Mouse (Mus musculus): ENCODE measurements around the gene Pym1.

Gene Pym1

GRCm38 (mm10) chr10:128790398-128791124, 42.9 kb downstream of the Pym1 start, which contains the start of gene Mmp19:
TSS of gene Mmp19 (plus strand) at chr10:128790910.
- ChIA-PET POLR2A (interaction anchor here in 3 of 4 experiments (0.7 to 1.5 kb wide), 9 partner anchors 9 to 94 kb away, joined by 3 to 6 read pairs (median 3); partner anchors contain the start of gene Dgka (in 1 of the 3)), CTCF (interaction anchor here in 1 of 4 experiments (0.6 kb wide), 2 partner anchors 675 to 1972 kb away, joined by 3 to 5 read pairs; no protein-coding TSS in a partner anchor)

- ChIA-PET CTCF (interaction anchor here (0.6 to 1.2 kb wide), 4 partner anchors 18 to 343 kb away, joined by 3 to 5 read pairs (median 3); no protein-coding TSS in a partner anchor), POLR2A (interaction anchor here in 3 of 4 experiments (0.6 to 5.5 kb wide), 5 partner anchors 11 to 53 kb away, joined by 3 to 34 read pairs (median 3); partner anchors contain the start of genes Tmem198b (in 2 of the 3), Dnajc14 (in 1 of the 3) and Pym1 (in 1 of the 3))
These were observed 44.4 kb downstream of the Pym1 start for GRCm38 (mm10) chr10:128792041-128792440.

- POLR2A ChIA-PET: interaction anchor here in 3 of 4 experiments (1.2 to 5.5 kb wide), 5 partner anchors 9 to 82 kb away, joined by 3 to 41 read pairs (median 8); partner anchors contain the start of genes Dnajc14 (in 2 of the 3) and Tmem198b (in 2 of the 3)
- CTCF ChIA-PET: no interaction called here
These were observed 45.6 kb downstream of the Pym1 start for GRCm38 (mm10) chr10:128793258-128793657.

GRCm38 (mm10) chr10:128794391-128794790, 46.7 kb downstream of the Pym1 start:
- ChIA-PET CTCF (no interaction called here), POLR2A (interaction anchor here in 3 of 4 experiments (0.8 to 5.5 kb wide), 11 partner anchors 9 to 246 kb away, joined by 3 to 41 read pairs (median 3); partner anchors contain the start of genes Dnajc14 (in 2 of the 3), Tmem198b (in 2 of the 3) and Zc3h10 (in 1 of the 3))

GRCm38 (mm10) chr10:128795581-128795980, 47.9 kb downstream of the Pym1 start:
- POLR2A ChIA-PET: interaction anchor here (0.8 to 5.5 kb wide), 10 partner anchors 8 to 247 kb away, joined by 3 to 41 read pairs (median 4); partner anchors contain the start of genes Tmem198b (in 3 of the 4), Dnajc14 (in 2 of the 4) and Zc3h10 (in 1 of the 4)
- CTCF ChIA-PET: interaction anchor here in 3 of 4 experiments (0.6 to 1.2 kb wide), 5 partner anchors 22 to 206 kb away, joined by 3 to 8 read pairs (median 4); no protein-coding TSS in a partner anchor

GRCm38 (mm10) chr10:128798676-128799075, 51.0 kb downstream of the Pym1 start:
- POLR2A ChIA-PET: interaction anchor here in 2 of 4 experiments (0.9 to 2.7 kb wide), 8 partner anchors 9 to 110 kb away, joined by 3 to 8 read pairs (median 4); partner anchors contain the start of gene Pym1 (in 1 of the 2)
- CTCF ChIA-PET: no interaction called here

GRCm38 (mm10) chr10:128801981-128802495, 54.3 kb downstream of the Pym1 start:
- ChIA-PET POLR2A (interaction anchor here in 1 of 4 experiments (4.7 kb wide), 1 partner anchor 7 kb away, joined by 41 read pairs; no protein-coding TSS in a partner anchor), CTCF (no interaction called here)

GRCm38 (mm10) chr10:128802956-128803355, 55.3 kb downstream of the Pym1 start:
- CTCF ChIA-PET: no interaction called here
- POLR2A ChIA-PET: interaction anchor here in 2 of 4 experiments (0.6 to 4.7 kb wide), 15 partner anchors 8 to 644 kb away, joined by 3 to 41 read pairs (median 16); partner anchors contain the start of genes Ormdl2 (in 2 of the 2), Pym1 (in 2 of the 2) and Cdk2 (in 1 of the 2)

- ChIA-PET POLR2A (interaction anchor here in 2 of 4 experiments (0.6 to 4.7 kb wide), 18 partner anchors 8 to 645 kb away, joined by 3 to 41 read pairs (median 13); partner anchors contain the start of genes Ormdl2 (in 2 of the 2), Pym1 (in 2 of the 2), Cdk2 (in 1 of the 2) and Pa2g4 (in 1 of the 2)), CTCF (no interaction called here)
These were observed 55.7 kb downstream of the Pym1 start for GRCm38 (mm10) chr10:128803361-128803760.

- CTCF ChIA-PET: interaction anchor here in 3 of 4 experiments (0.6 to 1.6 kb wide), 3 partner anchors 30 to 91 kb away, joined by 5 to 9 read pairs (median 6); no protein-coding TSS in a partner anchor
- POLR2A ChIA-PET: interaction anchor here in 3 of 4 experiments (0.6 to 4.7 kb wide), 40 partner anchors 9 to 1468 kb away, joined by 3 to 41 read pairs (median 8); partner anchors contain the start of genes Pym1 (in 3 of the 3), Cdk2 (in 2 of the 3), Ormdl2 (in 2 of the 3) and Pa2g4 (in 2 of the 3)
These were observed 56.1 kb downstream of the Pym1 start, which contains the start of gene Dnajc14 for GRCm38 (mm10) chr10:128803771-128804270. TSS of gene Dnajc14 (plus strand) at chr10:128804062.

GRCm38 (mm10) chr10:128804271-128805091, 56.8 kb downstream of the Pym1 start, which contains the start of gene Tmem198b:
TSS of gene Tmem198b (minus strand) at chr10:128804370.
- CTCF ChIA-PET: interaction anchor here in 3 of 4 experiments (0.6 to 1.8 kb wide), 20 partner anchors 16 to 1960 kb away, joined by 3 to 20 read pairs (median 4); partner anchors contain the start of genes Nabp2 (in 1 of the 3), Pym1 (in 1 of the 3) and Rnf41 (in 1 of the 3)
- POLR2A ChIA-PET: interaction anchor here (0.5 to 4.7 kb wide), 112 partner anchors 9 to 1469 kb away, joined by 3 to 41 read pairs (median 5); partner anchors contain the start of genes Ormdl2 (in 4 of the 4), Pym1 (in 3 of the 4), Bloc1s1 (in 2 of the 4) and Cdk2 (in 2 of the 4)

- CTCF ChIA-PET: interaction anchor here (0.5 to 1.8 kb wide), 28 partner anchors 15 to 1961 kb away, joined by 3 to 20 read pairs (median 3); partner anchors contain the start of genes Cnpy2 (in 1 of the 4), Dgka (in 1 of the 4), Esyt1 (in 1 of the 4) and Nabp2 (in 1 of the 4)
- POLR2A ChIA-PET: interaction anchor here (0.5 to 4.7 kb wide), 126 partner anchors 8 to 537 kb away, joined by 3 to 41 read pairs (median 4); partner anchors contain the start of genes Ormdl2 (in 4 of the 4), Pa2g4 (in 3 of the 4), Pym1 (in 3 of the 4) and Zc3h10 (in 3 of the 4)
These were observed 57.7 kb downstream of the Pym1 start for GRCm38 (mm10) chr10:128805092-128806000.

GRCm38 (mm10) chr10:128806086-128806485, 58.4 kb downstream of the Pym1 start:
- ChIA-PET POLR2A (interaction anchor here (0.6 to 4.7 kb wide), 68 partner anchors 9 to 349 kb away, joined by 3 to 41 read pairs (median 6); partner anchors contain the start of genes Ormdl2 (in 4 of the 4), Pa2g4 (in 2 of the 4), Pym1 (in 2 of the 4) and Rab5b (in 2 of the 4)), CTCF (interaction anchor here (0.5 to 1.7 kb wide), 11 partner anchors 15 to 395 kb away, joined by 3 to 20 read pairs (median 4); partner anchors contain the start of genes Esyt1 (in 1 of the 4), Nabp2 (in 1 of the 4), Ormdl2 (in 1 of the 4) and Rnf41 (in 1 of the 4))

- POLR2A ChIA-PET: interaction anchor here in 3 of 4 experiments (0.6 to 2.3 kb wide), 12 partner anchors 7 to 111 kb away, joined by 3 to 11 read pairs (median 4); partner anchors contain the start of genes Ormdl2 (in 2 of the 3), Cdk2 (in 1 of the 3), Pmel (in 1 of the 3) and Rab5b (in 1 of the 3)
- CTCF ChIA-PET: interaction anchor here in 2 of 4 experiments (0.5 to 1.6 kb wide), 3 partner anchors 8 to 33 kb away, joined by 3 to 4 read pairs (median 4); partner anchors contain the start of gene Ormdl2 (in 1 of the 2)
These were observed 59.3 kb downstream of the Pym1 start for GRCm38 (mm10) chr10:128807018-128807417.

Measured in embryonic stem cell, embryonic (primary cell).